Mouse (Mus musculus) erythroblast, embryonic 14.5 days (primary cell): ENCODE measurements around the gene Cyp3a13.

ENCODE experiments used
- GATA1 ChIP-seq: IDR thresholded peaks from 2 replicates; pipeline ENCODE4 v1.6.1; 2012; ENCODE audit warnings: low read length, inconsistent platforms, mixed read lengths
- TAL1 ChIP-seq: IDR thresholded peaks from 3 replicates; pipeline ENCODE4 v1.6.1; 2012; ENCODE audit warnings: low read length, inconsistent platforms, mixed read lengths

- TF ChIP-seq TAL1 (no peak), GATA1 (no peak)
Measured at GRCm38 (mm10) chr5:137956404-137956803, 35.0 kb upstream of the Cyp3a13 start.
